Mouse (Mus musculus): ENCODE measurements at regions not wholly inside any gene's neighbourhood (a gene's known extent, or its start where the extent isn't known, plus 50 kb on each side); places are given as distances from the start of the nearest gene placed in this dataset.

DNA sequence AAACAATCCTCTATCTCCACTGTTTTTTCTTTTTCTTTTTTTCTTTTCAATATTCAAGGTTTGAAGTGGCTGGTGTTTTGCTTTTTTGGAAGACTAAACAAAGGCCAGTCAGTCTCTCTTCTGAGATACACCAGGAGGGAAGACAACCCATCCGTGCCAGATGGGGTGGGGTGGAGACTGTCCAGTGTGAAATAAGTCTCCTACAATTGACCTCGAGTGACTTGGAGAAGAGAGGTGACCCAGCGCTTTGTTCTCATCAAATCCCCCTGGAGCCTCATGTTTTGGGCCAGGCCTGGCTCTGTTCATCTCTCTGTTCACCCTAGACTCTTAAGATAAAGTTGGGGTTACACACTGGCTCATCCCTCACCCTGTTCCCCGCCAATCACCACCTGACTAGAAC, 169.2 kb upstream of the Tbca start:
- 73% methylated on average over 4 of the region's 4 CpGs for WGBS
- H3K27ac ChIP-seq (ENCODE audit: insufficient read depth, low read depth, low read length) = no peak overlapping the region

GRCm38 (mm10) chr13:94630055-94630454, 158.7 kb upstream of the Tbca start:
- WGBS = 62% methylated on average over 1 of the region's 1 CpGs
- H3K27me3 ChIP-seq (ENCODE audit: control insufficient read depth, insufficient read depth, low read length) = no peaks in the 10 kb centered on the region
- H3K36me3 ChIP-seq (ENCODE audit: control insufficient read depth, insufficient read depth, low read length) = no peaks in the 10 kb centered on the region
- no peaks in the 10 kb centered on the region for H3K4me1 ChIP-seq (ENCODE audit: control insufficient read depth, insufficient read depth, insufficient read length, low read length)
- H3K27ac ChIP-seq (ENCODE audit: insufficient read depth, low read depth, low read length) = no peak overlapping the region
- TF ChIP-seq CTCF (IDR thresholded peaks at IDR 0.05; ENCODE audit: extremely low read depth, insufficient read length, insufficient replicate concordance, low read depth, low read length) (no peak), POLR2A (IDR thresholded peaks at IDR 0.05; ENCODE audit: low read depth, low read length) (no peak)
- no peak overlapping the region for H3K4me3 ChIP-seq (ENCODE audit: low read depth, low read length)

More for the DNA sequence above, 169.2 kb upstream of the Tbca start:
- Histone ChIP-seq H3K4me1 (ENCODE audit: control insufficient read depth, insufficient read depth, insufficient read length, low read length) (no peaks in the 10 kb centered on the region), H3K36me3 (ENCODE audit: control insufficient read depth, insufficient read depth, low read length) (no peaks in the 10 kb centered on the region), H3K4me3 (ENCODE audit: low read depth, low read length) (no peak overlapping the region), H3K27me3 (ENCODE audit: control insufficient read depth, insufficient read depth, low read length) (no peaks in the 10 kb centered on the region)
- TF ChIP-seq CTCF (IDR thresholded peaks at IDR 0.05; ENCODE audit: extremely low read depth, insufficient read length, insufficient replicate concordance, low read depth, low read length) = no peak
- no peak for TF ChIP-seq POLR2A (IDR thresholded peaks at IDR 0.05; ENCODE audit: low read depth, low read length)

GRCm38 (mm10) chr13:94630685-94631084, 158.0 kb upstream of the Tbca start:
- Histone ChIP-seq H3K27ac (ENCODE audit: insufficient read depth, low read depth, low read length) (no peak overlapping the region), H3K4me1 (ENCODE audit: control insufficient read depth, insufficient read depth, insufficient read length, low read length) (no peaks in the 10 kb centered on the region), H3K27me3 (ENCODE audit: control insufficient read depth, insufficient read depth, low read length) (no peaks in the 10 kb centered on the region), H3K36me3 (ENCODE audit: control insufficient read depth, insufficient read depth, low read length) (no peaks in the 10 kb centered on the region), H3K4me3 (ENCODE audit: low read depth, low read length) (no peak overlapping the region)
- no peak for TF ChIP-seq POLR2A (IDR thresholded peaks at IDR 0.05; ENCODE audit: low read depth, low read length)
- TF ChIP-seq CTCF (IDR thresholded peaks at IDR 0.05; ENCODE audit: extremely low read depth, insufficient read length, insufficient replicate concordance, low read depth, low read length) = no peak
- 85% methylated on average over 6 of the region's 6 CpGs for WGBS

DNA sequence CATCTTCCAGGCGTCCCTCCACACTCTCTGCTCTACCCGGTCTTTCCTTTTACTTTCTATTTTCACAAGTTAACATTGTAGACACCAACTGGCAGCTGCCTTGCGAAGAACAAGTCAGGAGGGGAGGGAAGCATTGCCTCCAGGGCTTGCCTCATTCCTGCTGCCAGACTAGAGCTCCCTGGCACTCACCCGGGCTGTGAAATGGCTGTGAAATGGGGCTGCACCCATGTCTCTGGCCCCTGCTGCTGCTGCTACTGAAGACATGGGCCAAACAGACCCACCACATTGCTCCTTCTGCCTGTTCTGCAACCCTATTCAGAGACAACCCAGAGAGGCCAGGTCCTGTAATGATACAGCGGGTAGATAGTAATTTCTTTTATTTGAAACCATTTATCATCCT, 156.0 kb upstream of the Tbca start:
- Histone ChIP-seq H3K36me3 (ENCODE audit: control insufficient read depth, insufficient read depth, low read length) (no peaks in the 10 kb centered on the region), H3K4me1 (ENCODE audit: control insufficient read depth, insufficient read depth, insufficient read length, low read length) (no peaks in the 10 kb centered on the region), H3K27me3 (ENCODE audit: control insufficient read depth, insufficient read depth, low read length) (no peaks in the 10 kb centered on the region; the same call in 1 of the 2 replicates), H3K27ac (ENCODE audit: insufficient read depth, low read depth, low read length) (no peak overlapping the region), H3K4me3 (ENCODE audit: low read depth, low read length) (no peak overlapping the region)
- WGBS = 28% methylated on average over 5 of the region's 5 CpGs
- TF ChIP-seq POLR2A (IDR thresholded peaks at IDR 0.05; ENCODE audit: low read depth, low read length) (no peak), CTCF (IDR thresholded peaks at IDR 0.05; ENCODE audit: extremely low read depth, insufficient read length, insufficient replicate concordance, low read depth, low read length) (no peak)

DNA sequence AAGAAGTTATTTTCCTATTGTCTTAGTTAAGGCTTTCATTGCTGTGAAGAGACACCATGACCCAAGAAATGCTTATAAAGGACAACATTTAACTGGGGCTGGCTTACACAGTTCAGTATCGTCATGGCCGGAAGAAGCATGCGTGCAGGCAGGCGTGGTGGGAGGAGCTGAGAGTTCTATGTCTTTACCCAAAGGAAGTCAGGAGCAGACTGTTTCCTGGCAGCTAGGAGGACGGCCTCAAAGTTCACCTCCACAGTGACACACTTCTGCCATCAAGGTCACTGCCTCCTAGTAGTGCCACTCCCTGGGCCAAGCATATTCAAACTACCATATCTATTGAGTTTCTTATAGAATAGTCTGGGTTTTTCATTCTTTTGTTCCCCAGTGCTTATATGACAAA, 148.4 kb upstream of the Tbca start:
- Histone ChIP-seq H3K4me3 (ENCODE audit: low read depth, low read length) (no peak overlapping the region), H3K36me3 (ENCODE audit: control insufficient read depth, insufficient read depth, low read length) (no peaks in the 10 kb centered on the region), H3K27me3 (ENCODE audit: control insufficient read depth, insufficient read depth, low read length) (peaks cover 2% of the 10 kb centered on the region; the same call in 1 of the 2 replicates), H3K27ac (ENCODE audit: insufficient read depth, low read depth, low read length) (no peak overlapping the region), H3K4me1 (ENCODE audit: control insufficient read depth, insufficient read depth, insufficient read length, low read length) (no peaks in the 10 kb centered on the region)
- TF ChIP-seq POLR2A (IDR thresholded peaks at IDR 0.05; ENCODE audit: low read depth, low read length) = no peak
- no peak for TF ChIP-seq CTCF (IDR thresholded peaks at IDR 0.05; ENCODE audit: extremely low read depth, insufficient read length, insufficient replicate concordance, low read depth, low read length)
- WGBS = 68% methylated on average over 5 of the region's 5 CpGs

- no peak for TF ChIP-seq CTCF (IDR thresholded peaks at IDR 0.05; ENCODE audit: extremely low read depth, insufficient read length, insufficient replicate concordance, low read depth, low read length)
- no peak for TF ChIP-seq POLR2A (IDR thresholded peaks at IDR 0.05; ENCODE audit: low read depth, low read length)
- WGBS = 69% methylated on average over 19 of the region's 19 CpGs
- Histone ChIP-seq H3K27ac (ENCODE audit: insufficient read depth, low read depth, low read length) (no peak overlapping the region), H3K36me3 (ENCODE audit: control insufficient read depth, insufficient read depth, low read length) (no peaks in the 10 kb centered on the region), H3K27me3 (ENCODE audit: control insufficient read depth, insufficient read depth, low read length) (0 out of 2 replicates have a peak, but pooled peaks cover 2% of the 10 kb centered on the region), H3K4me3 (ENCODE audit: low read depth, low read length) (no peak overlapping the region), H3K4me1 (ENCODE audit: control insufficient read depth, insufficient read depth, insufficient read length, low read length) (no peaks in the 10 kb centered on the region)
Observed at GRCm38 (mm10) chr13:94645241-94646206, 143.2 kb upstream of the Tbca start.

GRCm38 (mm10) chr13:94646326-94646725, 142.4 kb upstream of the Tbca start:
- 66% methylated on average over 2 of the region's 2 CpGs for WGBS
- H3K27ac ChIP-seq (ENCODE audit: insufficient read depth, low read depth, low read length) = no peak overlapping the region
- 0 out of 2 replicates have a peak, but pooled peaks cover 2% of the 10 kb centered on the region for H3K27me3 ChIP-seq (ENCODE audit: control insufficient read depth, insufficient read depth, low read length)
- TF ChIP-seq POLR2A (IDR thresholded peaks at IDR 0.05; ENCODE audit: low read depth, low read length) = no peak
- no peak for TF ChIP-seq CTCF (IDR thresholded peaks at IDR 0.05; ENCODE audit: extremely low read depth, insufficient read length, insufficient replicate concordance, low read depth, low read length)
- H3K4me1 ChIP-seq (ENCODE audit: control insufficient read depth, insufficient read depth, insufficient read length, low read length) = no peaks in the 10 kb centered on the region
- H3K4me3 ChIP-seq (ENCODE audit: low read depth, low read length) = no peak overlapping the region
- no peaks in the 10 kb centered on the region for H3K36me3 ChIP-seq (ENCODE audit: control insufficient read depth, insufficient read depth, low read length)

All from small intestine, adult 2 months (tissue).